Mouse (Mus musculus): ENCODE measurements around the gene Pafah1b1. TPM values are rescaled to one million over a fixed set of nuclear protein-coding genes. Genes with fewer than 3 reads are reported as not detected.

Pafah1b1 gene
- polyA plus RNA-seq (2014; fragmentation: Illumina TruSeq; extraction: RNeasy Lipid Tissue Mini Kit (QIAGEN cat#74804); ENCODE audit: low replicate concordance) = 849 TPM

DNA sequence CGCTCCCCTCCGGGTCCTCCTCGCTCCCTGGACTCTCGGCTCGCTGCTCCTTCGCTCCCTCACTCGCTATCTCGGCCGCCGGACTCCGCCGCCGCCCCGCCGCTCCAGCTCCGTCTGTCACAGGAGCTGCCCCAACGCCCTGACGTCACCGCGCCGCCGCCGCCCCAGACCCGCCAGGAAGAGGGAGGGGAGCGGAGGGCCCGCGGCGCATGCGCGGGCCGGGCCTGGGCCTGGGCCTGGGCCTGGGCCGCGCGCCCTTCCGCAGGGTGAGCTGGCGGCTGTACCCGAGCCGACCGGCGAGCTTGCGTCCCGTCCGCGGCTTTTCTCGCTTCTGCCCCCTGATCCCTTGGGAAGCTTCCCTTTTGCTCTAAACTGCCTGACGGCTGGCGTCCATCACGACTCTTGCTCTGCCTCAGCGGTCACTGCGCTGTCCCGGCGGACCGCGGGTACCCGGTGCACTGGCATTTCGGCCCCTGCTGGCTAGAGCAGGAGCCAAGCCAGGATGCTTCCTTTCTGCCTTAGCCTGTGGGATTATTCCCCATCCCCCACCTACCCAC is at the start of gene Pafah1b1:
Gene Pafah1b1, minus strand, starts transcription at position 436 of the 557 bp plus-strand sequence.

DNA sequence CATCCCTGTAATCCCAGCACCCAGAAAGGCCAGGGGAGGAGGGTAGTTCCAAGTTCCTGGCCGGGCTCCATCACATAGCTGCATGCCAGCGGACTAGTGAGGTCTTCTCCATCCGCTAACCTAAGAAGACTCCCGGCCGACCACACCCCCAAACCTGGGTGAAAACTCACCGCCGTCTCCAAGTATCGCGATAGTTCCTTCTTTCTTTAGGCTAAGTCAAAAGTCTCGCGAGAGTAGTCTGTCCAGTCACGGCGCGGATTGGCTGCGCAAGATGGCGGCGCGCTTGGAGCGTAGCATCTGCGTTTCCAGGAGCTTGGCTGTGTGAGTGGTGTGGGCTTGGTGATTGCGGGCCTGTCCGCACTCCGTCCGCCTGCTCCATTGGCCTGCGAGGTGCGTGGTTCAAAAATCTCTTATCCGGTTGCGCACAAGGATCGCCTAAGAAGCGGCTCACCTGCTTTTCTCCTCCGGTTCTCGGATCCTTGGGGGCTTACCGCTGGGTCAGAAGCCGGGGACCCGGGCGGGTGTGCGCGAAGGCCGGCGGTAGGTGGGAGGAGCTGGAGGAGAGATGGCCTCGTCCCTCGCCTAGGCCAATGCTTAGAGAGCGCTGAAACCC is 46.2 kb upstream of the Pafah1b1 start, which contains the start of gene Mettl16:
Gene Mettl16, plus strand, starts transcription at position 236 of the 613 bp plus-strand sequence.

DNA sequence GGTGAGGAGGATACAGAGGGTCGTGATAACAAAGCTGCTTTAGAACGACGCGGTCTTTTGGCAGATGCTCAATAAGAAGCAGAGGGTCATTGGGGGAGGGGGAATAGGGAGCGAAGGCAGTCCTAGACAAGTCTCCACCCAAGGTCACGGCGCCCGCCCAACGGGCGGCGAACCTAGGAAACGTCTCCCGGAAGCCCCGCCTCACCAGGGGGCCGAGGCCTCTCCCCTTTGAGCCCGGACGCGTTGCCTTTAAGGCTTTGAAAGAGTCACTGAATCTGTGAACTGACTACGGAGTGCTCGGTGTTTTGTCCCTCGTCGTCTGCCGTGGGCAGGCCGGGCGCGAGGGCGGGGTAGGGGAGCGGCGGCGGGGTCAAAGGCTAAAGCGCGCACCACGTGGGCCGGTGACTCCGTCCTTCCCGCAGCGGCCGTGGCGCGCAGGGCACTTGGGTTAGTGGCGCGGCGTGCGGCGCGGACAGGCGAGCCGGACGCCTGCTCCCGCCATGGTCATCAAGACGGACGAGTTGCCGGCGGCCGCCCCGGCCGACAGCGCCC is 75.3 kb downstream of the Pafah1b1 start, which contains the start of gene Cluh:
Gene Cluh, plus strand, starts transcription at position 401 of the 552 bp plus-strand sequence.

Other genes starting within 250 kb of the Pafah1b1 start
- gene Rap1gap2, start 113.8 kb downstream of the Pafah1b1 start, polyA plus RNA-seq (2014; fragmentation: Illumina TruSeq; extraction: RNeasy Lipid Tissue Mini Kit (QIAGEN cat#74804); ENCODE audit: low replicate concordance) = 3.3 TPM
- 0.11 TPM for gene Ccdc92b, start 105.1 kb downstream of the Pafah1b1 start, polyA plus RNA-seq (2014; fragmentation: Illumina TruSeq; extraction: RNeasy Lipid Tissue Mini Kit (QIAGEN cat#74804); ENCODE audit: low replicate concordance)
- gene Cluh, start 75.2 kb downstream of the Pafah1b1 start, polyA plus RNA-seq (2014; fragmentation: Illumina TruSeq; extraction: RNeasy Lipid Tissue Mini Kit (QIAGEN cat#74804); ENCODE audit: low replicate concordance) = 2.7 TPM
- 16.0 TPM for gene Mettl16, start 46.2 kb upstream of the Pafah1b1 start, polyA plus RNA-seq (2014; fragmentation: Illumina TruSeq; extraction: RNeasy Lipid Tissue Mini Kit (QIAGEN cat#74804); ENCODE audit: low replicate concordance)
- gene Mnt, start 106.2 kb upstream of the Pafah1b1 start, polyA plus RNA-seq (2014; fragmentation: Illumina TruSeq; extraction: RNeasy Lipid Tissue Mini Kit (QIAGEN cat#74804); ENCODE audit: low replicate concordance) = 2.0 TPM
- gene Sgsm2, start 172.4 kb upstream of the Pafah1b1 start, polyA plus RNA-seq (2014; fragmentation: Illumina TruSeq; extraction: RNeasy Lipid Tissue Mini Kit (QIAGEN cat#74804); ENCODE audit: low replicate concordance) = 0.45 TPM
- gene Tsr1, start 173.4 kb upstream of the Pafah1b1 start, polyA plus RNA-seq (2014; fragmentation: Illumina TruSeq; extraction: RNeasy Lipid Tissue Mini Kit (QIAGEN cat#74804); ENCODE audit: low replicate concordance) = 21.7 TPM
- gene Smg6, start 201.2 kb upstream of the Pafah1b1 start, polyA plus RNA-seq (2014; fragmentation: Illumina TruSeq; extraction: RNeasy Lipid Tissue Mini Kit (QIAGEN cat#74804); ENCODE audit: low replicate concordance) = 6.1 TPM
- gene Srr, start 201.3 kb upstream of the Pafah1b1 start, polyA plus RNA-seq (2014; fragmentation: Illumina TruSeq; extraction: RNeasy Lipid Tissue Mini Kit (QIAGEN cat#74804); ENCODE audit: low replicate concordance) = 68.9 TPM